Mouse (Mus musculus): Measurements from ENCODE around the gene Zmpste24. TPM values are rescaled to one million over a fixed set of nuclear protein-coding genes. Genes with fewer than 3 reads are reported as not detected.

Zmpste24 gene
- total RNA-seq, 1 experiment from 2014 or later, result 73.0 TPM

- ATAC-seq (replicated peaks in 1 of 2; ENCODE audit: insufficient read depth in 1 of 2, low FRiP score in 2 of 2, low TSS enrichment in 1 of 2, low read depth in 1 of 2, poor library complexity in 2 of 2, severe bottlenecking in 2 of 2), result peak; percentile 82 to 86
Measured at GRCm38 (mm10) chr4:121040897-121041671, 57.0 kb downstream of the Zmpste24 start.

DNA sequence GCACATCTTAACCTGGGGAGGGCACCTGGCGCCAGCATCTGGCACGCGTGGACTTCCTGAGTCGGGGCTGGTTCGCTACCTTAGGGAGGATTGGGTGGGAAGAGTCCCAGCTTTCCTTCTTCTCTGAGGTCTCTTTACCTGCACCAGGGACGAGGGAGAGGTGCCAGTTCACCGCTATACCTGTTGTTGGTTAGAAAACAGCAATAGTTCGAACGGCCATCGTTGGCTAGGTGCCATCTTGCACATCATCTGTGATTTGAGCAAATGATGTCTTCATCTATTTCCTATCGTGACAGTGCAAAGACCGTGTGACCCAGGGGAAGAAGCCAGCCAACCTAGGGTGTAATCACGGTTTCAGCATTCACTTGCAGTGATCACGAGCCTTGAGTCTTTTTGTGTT, 57.7 kb downstream of the Zmpste24 start:
- peak in 1 of 2 experiments; percentile 5; a peak in 1 of 4 replicates for ATAC-seq (replicated peaks in 1 of 2; ENCODE audit: insufficient read depth in 1 of 2, low FRiP score in 2 of 2, low TSS enrichment in 1 of 2, low read depth in 1 of 2, poor library complexity in 2 of 2, severe bottlenecking in 2 of 2)

DNA sequence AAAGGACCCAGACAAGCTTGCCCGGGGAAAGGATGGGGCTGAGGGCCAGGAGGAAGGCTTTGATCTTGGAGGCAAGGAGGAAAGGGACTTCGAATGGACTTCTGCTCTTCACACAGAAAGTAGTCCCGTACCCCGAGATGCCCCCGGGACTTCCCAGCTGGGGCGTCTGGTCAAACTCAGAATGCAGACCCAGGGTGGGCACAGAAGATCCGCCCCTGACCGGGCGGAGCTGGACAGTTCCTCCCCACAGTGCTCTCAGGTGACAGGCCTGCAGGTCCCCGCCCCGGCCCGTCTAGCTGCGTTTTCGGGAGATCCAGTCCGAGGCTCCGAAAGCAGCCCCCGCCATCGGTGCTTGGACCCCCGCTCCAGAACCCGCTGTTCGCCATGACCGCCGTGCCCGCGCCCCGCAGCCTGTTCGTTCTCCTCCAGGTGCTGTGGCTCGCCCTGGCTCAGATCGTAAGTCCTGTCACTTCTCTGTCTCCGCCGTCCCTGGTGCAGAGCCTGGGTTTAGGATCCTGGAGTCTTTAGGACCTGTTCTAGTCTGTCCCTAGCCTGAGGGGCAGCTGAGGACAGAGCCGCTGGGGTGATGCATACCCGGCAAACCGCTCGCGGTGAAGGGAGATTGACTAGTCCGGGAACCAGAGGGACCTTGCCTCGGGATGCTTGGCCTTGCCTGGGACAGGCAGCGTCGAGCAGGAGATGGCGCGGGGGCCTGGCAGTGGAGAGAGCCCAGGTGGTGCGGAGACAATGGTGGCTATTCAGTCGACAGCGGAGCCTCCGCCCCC, 58.5 kb downstream of the Zmpste24 start, which contains the start of gene Col9a2:
Gene Col9a2, plus strand, starts transcription at position 55 of the 785 bp plus-strand sequence.
- ATAC-seq (replicated peaks in 1 of 2; ENCODE audit: insufficient read depth in 1 of 2, low FRiP score in 2 of 2, low TSS enrichment in 1 of 2, low read depth in 1 of 2, poor library complexity in 2 of 2, severe bottlenecking in 2 of 2), result 0 out of 4 replicates have a peak, but pooled peaks of 1 of the 2 experiments have one; percentile 20

DNA sequence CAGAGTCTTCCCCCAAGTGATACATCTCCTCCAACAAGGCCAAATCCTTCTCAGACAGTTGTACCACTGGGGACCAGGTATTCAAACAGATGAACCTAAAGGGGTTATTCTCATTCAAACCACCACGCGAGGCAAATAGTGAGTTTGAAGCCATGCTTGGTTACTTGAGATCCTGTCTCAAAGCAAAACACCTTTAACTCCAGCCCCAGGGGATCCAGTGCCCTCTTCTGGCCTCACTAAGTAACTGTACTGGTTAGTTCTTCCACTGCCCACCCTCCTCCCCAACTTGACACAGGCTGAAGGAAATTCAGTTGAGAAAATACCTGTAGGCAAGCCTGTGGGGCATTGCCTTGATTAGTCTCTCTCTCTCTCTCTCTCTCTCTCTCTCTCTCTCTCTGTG, 65.0 kb downstream of the Zmpste24 start:
- peak; percentile 44 to 52; a peak in 1 of 4 replicates for ATAC-seq (replicated peaks in 1 of 2; ENCODE audit: insufficient read depth in 1 of 2, low FRiP score in 2 of 2, low TSS enrichment in 1 of 2, low read depth in 1 of 2, poor library complexity in 2 of 2, severe bottlenecking in 2 of 2)

DNA sequence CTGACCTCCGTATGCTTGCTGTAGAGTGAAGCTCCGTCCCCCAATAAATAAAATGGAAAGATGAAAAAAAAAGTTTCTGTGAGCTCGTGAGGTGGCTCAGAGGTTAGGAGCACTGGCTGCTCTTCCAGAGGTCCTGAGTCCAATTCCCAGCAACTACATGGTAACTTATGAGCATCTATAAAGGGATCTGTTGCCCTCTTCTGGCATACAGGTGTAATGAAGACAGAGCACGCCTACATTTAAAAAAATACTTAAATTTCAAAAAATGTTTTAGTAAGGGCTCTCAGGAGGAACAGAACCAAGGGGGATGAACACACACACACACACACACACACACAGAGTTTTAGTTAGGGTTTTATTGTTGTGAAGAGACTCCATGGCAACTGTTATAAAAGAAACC, 66.6 kb downstream of the Zmpste24 start:
- no peak for ATAC-seq (replicated peaks in 1 of 2; ENCODE audit: insufficient read depth in 1 of 2, low FRiP score in 2 of 2, low TSS enrichment in 1 of 2, low read depth in 1 of 2, poor library complexity in 2 of 2, severe bottlenecking in 2 of 2)

DNA sequence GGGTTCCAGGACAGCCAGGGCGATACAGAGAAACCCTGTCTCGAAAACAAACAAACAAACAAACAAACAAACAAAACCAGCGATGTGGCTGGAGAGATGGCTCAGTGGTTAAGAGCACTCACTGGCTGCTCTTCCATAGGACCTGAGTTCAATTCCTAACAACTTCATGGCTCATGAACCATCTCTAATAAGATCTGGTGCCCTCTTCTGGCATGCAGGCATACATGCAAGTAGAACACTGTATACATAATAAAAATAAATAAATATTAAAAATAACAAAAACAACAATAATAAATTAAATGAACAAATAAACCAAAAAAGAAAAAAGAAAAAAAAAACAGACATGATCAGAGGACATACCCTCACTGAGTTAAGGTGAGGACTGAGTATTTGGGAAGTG, 68.4 kb downstream of the Zmpste24 start:
- ATAC-seq (replicated peaks in 1 of 2; ENCODE audit: insufficient read depth in 1 of 2, low FRiP score in 2 of 2, low TSS enrichment in 1 of 2, low read depth in 1 of 2, poor library complexity in 2 of 2, severe bottlenecking in 2 of 2), result no peak

DNA sequence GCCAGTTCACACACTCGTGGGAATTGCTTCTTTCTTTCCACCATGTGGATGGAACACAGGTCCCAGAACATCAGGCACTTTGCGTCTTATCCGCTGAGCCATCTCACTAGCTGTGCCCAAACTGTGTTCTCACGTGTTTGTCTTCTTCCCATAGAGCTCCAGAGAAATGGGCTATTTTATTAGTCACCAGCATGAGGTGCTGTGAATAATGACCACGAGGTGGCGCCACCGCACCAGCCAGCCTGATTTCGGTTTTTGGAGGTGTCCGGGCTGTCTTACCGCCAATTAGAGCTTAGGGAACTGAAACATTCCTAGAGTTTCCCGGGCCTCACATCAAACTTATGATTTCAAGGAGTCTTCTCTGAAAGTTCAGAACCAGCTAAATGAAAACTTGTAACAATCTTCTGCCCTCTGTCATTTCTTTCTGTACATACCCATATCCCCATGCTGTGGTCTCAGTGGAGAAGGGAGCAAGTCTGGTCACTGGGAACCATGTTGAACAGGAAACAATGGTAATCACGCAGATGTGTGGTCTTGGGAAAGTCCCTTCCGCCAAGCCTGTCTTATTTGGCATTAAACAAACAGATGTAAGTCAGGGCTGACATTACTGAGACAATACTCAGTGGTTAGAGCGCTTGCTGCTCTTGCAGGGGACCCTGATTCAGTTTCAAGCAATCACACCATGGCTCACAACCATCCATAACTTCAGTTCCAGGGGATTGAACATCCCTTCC, 69.2 kb downstream of the Zmpste24 start:
- ATAC-seq (replicated peaks in 1 of 2; ENCODE audit: insufficient read depth in 1 of 2, low FRiP score in 2 of 2, low TSS enrichment in 1 of 2, low read depth in 1 of 2, poor library complexity in 2 of 2, severe bottlenecking in 2 of 2), result 0 out of 4 replicates have a peak, but pooled peaks of 1 of the 2 experiments have one; percentile 16

- no peak for ATAC-seq (replicated peaks in 1 of 2; ENCODE audit: insufficient read depth in 1 of 2, low FRiP score in 2 of 2, low TSS enrichment in 1 of 2, low read depth in 1 of 2, poor library complexity in 2 of 2, severe bottlenecking in 2 of 2)
Measured at GRCm38 (mm10) chr4:121028146-121028545, 69.9 kb downstream of the Zmpste24 start.

- ATAC-seq (replicated peaks in 1 of 2; ENCODE audit: insufficient read depth in 1 of 2, low FRiP score in 2 of 2, low TSS enrichment in 1 of 2, low read depth in 1 of 2, poor library complexity in 2 of 2, severe bottlenecking in 2 of 2), result no peak
Measured at GRCm38 (mm10) chr4:121025681-121026080, 72.4 kb downstream of the Zmpste24 start.

DNA sequence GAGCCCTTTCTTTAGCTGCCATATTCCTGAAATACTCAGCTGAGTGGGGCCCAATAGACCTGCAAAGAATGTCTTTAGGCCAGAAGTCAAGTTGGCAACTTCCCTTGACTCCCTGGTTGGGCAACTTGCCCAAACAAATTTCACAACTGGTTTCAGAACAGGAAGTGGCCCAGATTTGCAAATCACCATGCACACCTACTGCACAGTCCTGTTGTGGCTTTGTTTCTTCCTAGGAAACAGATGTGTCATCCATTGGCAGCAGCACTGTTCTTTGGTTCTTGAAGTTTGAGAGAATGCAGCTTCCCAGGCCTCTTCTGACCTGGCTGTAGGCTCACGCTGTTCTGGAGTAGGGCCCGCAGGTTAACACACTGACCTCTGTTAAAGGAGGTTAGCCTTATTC, 74.1 kb downstream of the Zmpste24 start:
- peak; percentile 90 to 91 for ATAC-seq (replicated peaks in 1 of 2; ENCODE audit: insufficient read depth in 1 of 2, low FRiP score in 2 of 2, low TSS enrichment in 1 of 2, low read depth in 1 of 2, poor library complexity in 2 of 2, severe bottlenecking in 2 of 2)

DNA sequence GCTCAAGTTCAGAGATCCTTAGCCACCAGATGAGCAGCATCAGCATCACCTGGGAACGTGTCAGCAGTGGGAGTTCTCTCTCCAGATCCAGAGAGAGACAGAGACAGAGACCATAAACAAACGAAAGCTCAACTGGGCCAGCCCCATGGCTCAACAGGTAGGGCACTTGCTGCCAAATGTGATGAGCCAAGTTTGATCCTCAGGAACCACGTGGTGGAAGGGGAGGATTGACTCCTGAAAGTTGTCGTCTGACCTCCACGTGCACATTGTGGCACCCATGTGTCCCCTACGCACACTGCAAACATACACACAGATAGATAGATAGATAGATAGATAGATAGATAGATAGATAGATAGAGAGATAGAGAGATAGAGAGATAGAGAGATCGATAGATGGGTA, 74.6 kb downstream of the Zmpste24 start:
- ATAC-seq (replicated peaks in 1 of 2; ENCODE audit: insufficient read depth in 1 of 2, low FRiP score in 2 of 2, low TSS enrichment in 1 of 2, low read depth in 1 of 2, poor library complexity in 2 of 2, severe bottlenecking in 2 of 2), result no peak

DNA sequence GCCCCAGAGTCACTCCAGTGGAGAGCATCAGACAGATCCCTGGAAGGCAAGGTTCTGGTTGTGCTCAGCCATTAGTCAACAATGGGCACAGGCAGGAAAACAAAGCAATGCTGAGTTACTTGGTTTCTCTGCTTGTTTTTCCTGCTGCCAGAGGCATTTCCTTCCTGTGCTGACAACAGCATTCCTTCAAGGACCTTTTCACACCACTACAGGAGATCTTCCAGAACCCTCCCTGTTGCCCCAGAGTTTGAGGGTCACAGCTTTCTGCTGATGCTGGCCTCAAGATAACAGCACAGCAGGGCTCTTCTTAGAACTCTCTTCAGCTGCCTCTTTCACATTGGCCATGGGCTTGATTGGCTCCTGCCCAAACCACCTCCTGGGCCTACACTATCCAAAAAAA, 76.1 kb downstream of the Zmpste24 start:
- ATAC-seq (replicated peaks in 1 of 2; ENCODE audit: insufficient read depth in 1 of 2, low FRiP score in 2 of 2, low TSS enrichment in 1 of 2, low read depth in 1 of 2, poor library complexity in 2 of 2, severe bottlenecking in 2 of 2), result no peak

DNA sequence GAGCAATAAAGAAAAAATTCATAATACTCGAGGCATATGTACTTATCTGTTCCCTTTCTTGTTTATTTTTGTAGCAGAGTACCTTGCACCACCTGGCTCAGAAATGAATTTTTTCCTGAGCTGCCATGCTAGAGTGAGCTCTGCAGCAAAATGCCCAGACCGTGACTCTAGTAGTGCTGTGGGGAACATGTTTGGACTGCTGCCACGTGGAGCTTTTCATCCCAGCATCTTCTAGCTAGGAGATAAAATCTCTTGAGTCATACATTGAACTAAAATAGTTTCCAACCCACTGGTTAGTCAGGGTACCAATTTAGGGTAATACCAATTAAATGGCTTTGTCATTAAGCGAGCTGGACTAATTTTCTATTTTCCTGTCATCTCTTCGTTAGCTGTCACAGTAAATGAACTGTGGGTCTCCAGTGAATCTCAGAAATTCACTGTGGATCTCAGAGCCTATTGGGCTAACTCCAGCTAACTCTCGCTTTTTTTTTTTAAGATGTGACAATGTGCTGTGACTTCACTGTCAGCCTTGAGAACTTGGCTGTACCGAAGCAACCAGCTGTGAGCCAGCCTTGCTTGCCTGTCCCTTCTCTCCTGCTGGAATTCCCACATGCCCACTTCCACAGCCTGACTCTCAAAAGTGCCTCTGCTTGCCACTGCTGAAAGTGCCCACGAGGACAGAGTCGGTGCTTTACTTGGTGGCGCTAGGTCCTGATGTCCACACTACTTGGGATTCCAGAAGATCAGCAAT, 77.8 kb downstream of the Zmpste24 start:
- no peak for ATAC-seq (replicated peaks in 1 of 2; ENCODE audit: insufficient read depth in 1 of 2, low FRiP score in 2 of 2, low TSS enrichment in 1 of 2, low read depth in 1 of 2, poor library complexity in 2 of 2, severe bottlenecking in 2 of 2)

DNA sequence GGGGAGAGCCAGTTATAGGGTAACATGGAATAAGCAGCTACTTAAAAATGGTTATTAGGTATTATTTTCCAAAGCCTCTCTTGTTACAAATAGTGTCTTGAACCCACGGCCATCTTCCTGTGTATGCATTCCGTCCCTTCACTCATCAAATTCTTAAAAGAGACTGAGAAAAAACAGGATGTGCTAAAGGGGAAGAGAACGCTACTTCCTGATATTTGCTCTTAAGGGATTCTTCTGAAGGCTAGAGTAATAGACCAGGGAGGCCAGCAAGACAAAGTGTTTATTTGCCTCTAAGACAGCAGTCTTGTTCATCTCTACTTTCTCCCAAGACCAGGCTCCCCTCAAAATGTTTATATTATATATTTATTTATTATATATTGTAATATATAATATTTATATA, 79.8 kb downstream of the Zmpste24 start:
- no peak for ATAC-seq (replicated peaks in 1 of 2; ENCODE audit: insufficient read depth in 1 of 2, low FRiP score in 2 of 2, low TSS enrichment in 1 of 2, low read depth in 1 of 2, poor library complexity in 2 of 2, severe bottlenecking in 2 of 2)

- ATAC-seq (replicated peaks in 1 of 2; ENCODE audit: insufficient read depth in 1 of 2, low FRiP score in 2 of 2, low TSS enrichment in 1 of 2, low read depth in 1 of 2, poor library complexity in 2 of 2, severe bottlenecking in 2 of 2), result peak; percentile 72 to 89
Measured at GRCm38 (mm10) chr4:121016928-121017657, 80.9 kb downstream of the Zmpste24 start, which contains the start of gene Smap2. Gene Smap2 (minus strand): TSS chr4:121017247.
